Mouse (Mus musculus) midbrain, embryonic 10.5 days (tissue): ENCODE measurements around the gene Sycp3. TPM values are rescaled to one million over a fixed set of nuclear protein-coding genes. Genes with fewer than 3 reads are reported as not detected.
"Not testable (repeated sequence)": the region's sequence is repeated elsewhere in the genome, so short reads cannot be mapped to it uniquely, and the experiment has no call there.

Experiments used
- DNase-seq: peaks from one replicate; pipeline ENCODE4 v3.0.0-alpha.2; 2017; ENCODE audit warnings: low spot score
- H3K27ac ChIP-seq: fragments of 300-500 bp; sonication (generic); replicated peaks from 2 replicates; pipeline ENCODE4 v1.5.1; 2016; ENCODE audit warnings: mild to moderate bottlenecking
- H3K27me3 ChIP-seq: fragments of 300-500 bp; sonication (generic); 2 replicates; pipeline ENCODE4 v1.6.1; 2016; ENCODE audit warnings: low read depth, mild to moderate bottlenecking; ENCODE audit not compliant: poor library complexity, severe bottlenecking
- H3K36me3 ChIP-seq: fragments of 300-500 bp; sonication (generic); 2 replicates; pipeline ENCODE4 v1.6.1; 2016; ENCODE audit warnings: mild to moderate bottlenecking, moderate library complexity
- H3K4me1 ChIP-seq: fragments of 300-500 bp; sonication (generic); 2 replicates; pipeline ENCODE4 v1.6.1; 2016
- H3K4me3 ChIP-seq: fragments of 300-500 bp; sonication (generic); 2 replicates; pipeline ENCODE4 v1.5.1; 2016; ENCODE audit warnings: mild to moderate bottlenecking, moderate library complexity
- H3K9me3 ChIP-seq: fragments of 300-500 bp; sonication (generic); replicated peaks from 2 replicates; pipeline ENCODE4 v1.6.1; 2016; ENCODE audit warnings: mild to moderate bottlenecking
- WGBS: fragments of 180-500 bp; shearing (Covaris S2); methylation state at CpG from one replicate; pipeline ENCODE4 v1.1.7; 2016; 5-methylcytosine and 5-hydroxymethylcytosine counted together
- polyA plus RNA-seq: library from polyadenylated mRNA; unstranded; fragments of >200 nt; fragmentation: Nextera tagmentation; extraction: Ambion mirVana; gene quantifications from 2 replicates; pipeline ENCODE4 v1.2.1, GENCODE M21; 2016

Sycp3 gene
- polyA plus RNA-seq, 1 experiment from 2014 or later = 0.17 TPM

GRCm38 (mm10) chr10:88503421-88504314 lies 44.3 kb downstream of the Sycp3 start, which contains the start of gene Chpt1:
Chpt1 (minus strand) TSS chr10:88504073.
- peaks cover 25% of the 10 kb centered on the region for H3K4me1 ChIP-seq
- peak within 1 kb of the TSS; percentile 77 for H3K4me3 ChIP-seq
- no peaks in the 10 kb centered on the region for H3K9me3 ChIP-seq
- H3K27me3 ChIP-seq = no peaks in the 10 kb centered on the region
- under 1% methylated on average over 42 of the region's 80 CpGs for WGBS
- DNase-seq = peak; percentile 93
- H3K27ac ChIP-seq = peak within 1 kb of the TSS; percentile 88
- 0 out of 2 replicates have a peak, but pooled peaks cover 3% of the 10 kb centered on the region for H3K36me3 ChIP-seq

GRCm38 (mm10) chr10:88504481-88504880 lies 45.1 kb downstream of the Sycp3 start:
- Histone ChIP-seq H3K27ac (peak overlapping the region; percentile 88; the same call in 1 of the 2 replicates), H3K4me3 (peak overlapping the region; percentile 77), H3K4me1 (peaks cover 25% of the 10 kb centered on the region), H3K36me3 (no peaks in the 10 kb centered on the region), H3K27me3 (no peaks in the 10 kb centered on the region), H3K9me3 (no peaks in the 10 kb centered on the region)
- DNase-seq = no peak
- 58% methylated on average over 3 of the region's 3 CpGs for WGBS

- H3K4me1 ChIP-seq = peaks cover 25% of the 10 kb centered on the region
- no peaks in the 10 kb centered on the region for H3K36me3 ChIP-seq
- H3K27me3 ChIP-seq = no peaks in the 10 kb centered on the region
- H3K27ac ChIP-seq = no peak overlapping the region
- DNase-seq = no peak
- H3K4me3 ChIP-seq = no peak overlapping the region
- no peaks in the 10 kb centered on the region for H3K9me3 ChIP-seq
- 80% methylated on average over 5 of the region's 5 CpGs for WGBS
Observed at GRCm38 (mm10) chr10:88505256-88505655, 45.9 kb downstream of the Sycp3 start.

GRCm38 (mm10) chr10:88507691-88508143 lies 48.3 kb downstream of the Sycp3 start:
- WGBS = 89% methylated on average over 7 of the region's 7 CpGs

GRCm38 (mm10) chr10:88510503-88511271 lies 51.3 kb downstream of the Sycp3 start:
- Histone ChIP-seq H3K4me3 (no peak overlapping the region), H3K4me1 (peaks cover 3% of the 10 kb centered on the region; the same call in 1 of the 2 replicates), H3K27ac (no peak overlapping the region), H3K9me3 (no peaks in the 10 kb centered on the region), H3K36me3 (no peaks in the 10 kb centered on the region), H3K27me3 (no peaks in the 10 kb centered on the region)
- WGBS = 82% methylated on average over 12 of the region's 12 CpGs
- no peak for DNase-seq

More at GRCm38 (mm10) chr10:88507691-88508143, 48.3 kb downstream of the Sycp3 start:
- Histone ChIP-seq H3K4me1 (peaks cover 18% of the 10 kb centered on the region), H3K4me3 (no peak overlapping the region), H3K9me3 (no peaks in the 10 kb centered on the region), H3K27ac (no peak overlapping the region), H3K27me3 (no peaks in the 10 kb centered on the region), H3K36me3 (no peaks in the 10 kb centered on the region)
- no peak for DNase-seq

GRCm38 (mm10) chr10:88511355-88511754 lies 52.0 kb downstream of the Sycp3 start:
- Histone ChIP-seq H3K36me3 (no peaks in the 10 kb centered on the region), H3K27me3 (no peaks in the 10 kb centered on the region), H3K4me3 (no peak overlapping the region), H3K27ac (no peak overlapping the region), H3K9me3 (no peaks in the 10 kb centered on the region), H3K4me1 (peaks cover 3% of the 10 kb centered on the region; the same call in 1 of the 2 replicates)
- DNase-seq = no peak
- WGBS = 91% methylated on average over 9 of the region's 9 CpGs

GRCm38 (mm10) chr10:88513574-88514135 lies 54.3 kb downstream of the Sycp3 start:
- H3K36me3 ChIP-seq = no peaks in the 10 kb centered on the region
- WGBS = 73% methylated on average over 8 of the region's 8 CpGs
- H3K4me3 ChIP-seq = no peak overlapping the region
- peaks cover 3% of the 10 kb centered on the region; the same call in 1 of the 2 replicates for H3K4me1 ChIP-seq
- no peak overlapping the region for H3K27ac ChIP-seq
- H3K9me3 ChIP-seq = no peaks in the 10 kb centered on the region
- no peaks in the 10 kb centered on the region for H3K27me3 ChIP-seq
- no peak for DNase-seq

GRCm38 (mm10) chr10:88514495-88514894 lies 55.1 kb downstream of the Sycp3 start:
- no peaks in the 10 kb centered on the region for H3K9me3 ChIP-seq
- WGBS = 62% methylated on average over 2 of the region's 2 CpGs
- H3K4me1 ChIP-seq = peaks cover 3% of the 10 kb centered on the region; the same call in 1 of the 2 replicates
- no peak overlapping the region for H3K27ac ChIP-seq
- no peaks in the 10 kb centered on the region for H3K36me3 ChIP-seq
- DNase-seq = no peak
- no peak overlapping the region for H3K4me3 ChIP-seq
- H3K27me3 ChIP-seq = no peaks in the 10 kb centered on the region

GRCm38 (mm10) chr10:88515049-88515448 lies 55.7 kb downstream of the Sycp3 start:
- not testable (repeated sequence) for H3K27ac ChIP-seq, H3K36me3 ChIP-seq, H3K27me3 ChIP-seq, DNase-seq, H3K4me1 ChIP-seq, H3K4me3 ChIP-seq, H3K9me3 ChIP-seq
- WGBS = 93% methylated on average over 7 of the region's 7 CpGs

GRCm38 (mm10) chr10:88522795-88523194 lies 63.4 kb downstream of the Sycp3 start:
- H3K4me1 ChIP-seq = no peaks in the 10 kb centered on the region
- no peaks in the 10 kb centered on the region for H3K27me3 ChIP-seq
- no peak overlapping the region for H3K4me3 ChIP-seq
- no peak overlapping the region for H3K27ac ChIP-seq
- H3K36me3 ChIP-seq = no peaks in the 10 kb centered on the region
- no peaks in the 10 kb centered on the region for H3K9me3 ChIP-seq
- no peak for DNase-seq
- 89% methylated on average over 8 of the region's 8 CpGs for WGBS
